Mouse (Mus musculus) olfactory bulb, adult 2 months (tissue): ENCODE results near the gene Aanat.

Experiments used
- CTCF ChIP-seq: fragments of 200-500 bp; IDR thresholded peaks from 2 replicates; pipeline ENCODE4 v1.5.1; 2012; ENCODE audit warnings: low read depth, mild to moderate bottlenecking, low read length, moderate library complexity; ENCODE audit not compliant: insufficient read depth
- POLR2A ChIP-seq: fragments of 200-500 bp; IDR thresholded peaks from 2 replicates; pipeline ENCODE4 v1.6.1; 2012; ENCODE audit warnings: mild to moderate bottlenecking, low read depth, low read length, moderate library complexity; ENCODE audit not compliant: insufficient read depth

GRCm38 (mm10) chr11:116643579-116644224 lies 57.5 kb downstream of the Aanat start:
- no peak for TF ChIP-seq CTCF
- no peak for TF ChIP-seq POLR2A
